Mouse (Mus musculus): ENCODE results near the gene Gm8220.
"Not testable (repeated sequence)": the region's sequence is repeated elsewhere in the genome, so short reads cannot be mapped to it uniquely, and the experiment has no call there.

DNA sequence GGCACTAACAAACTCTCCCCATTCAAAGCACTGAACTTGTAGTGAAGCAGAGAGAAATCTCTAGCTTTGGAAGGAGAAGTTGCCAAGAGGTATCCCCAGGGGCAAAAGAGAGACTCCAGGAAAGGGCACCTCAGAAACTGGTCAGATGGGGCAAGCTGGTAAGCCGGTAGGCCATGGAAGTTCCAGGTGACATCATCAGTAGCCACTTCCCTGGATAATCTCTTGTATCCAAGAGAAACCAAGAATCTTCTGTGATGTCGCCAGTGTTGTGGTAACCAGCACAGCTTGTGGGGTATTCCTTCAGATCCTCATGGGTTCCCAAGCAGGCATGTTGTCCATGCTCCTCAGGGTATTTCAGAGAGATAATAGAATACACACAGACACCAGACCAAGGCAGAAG, at the start of gene Gm8220:
- not testable (repeated sequence) for TF ChIP-seq POLR2A (IDR thresholded peaks at IDR 0.05; ENCODE audit: borderline replicate concordance, control insufficient read depth, low read depth, low read length); CTCF (IDR thresholded peaks at IDR 0.05; ENCODE audit: control insufficient read depth, insufficient read depth, low read length)
